ENCODE assay signal across 23 mouse cellular contexts in the genomic region with DNA sequence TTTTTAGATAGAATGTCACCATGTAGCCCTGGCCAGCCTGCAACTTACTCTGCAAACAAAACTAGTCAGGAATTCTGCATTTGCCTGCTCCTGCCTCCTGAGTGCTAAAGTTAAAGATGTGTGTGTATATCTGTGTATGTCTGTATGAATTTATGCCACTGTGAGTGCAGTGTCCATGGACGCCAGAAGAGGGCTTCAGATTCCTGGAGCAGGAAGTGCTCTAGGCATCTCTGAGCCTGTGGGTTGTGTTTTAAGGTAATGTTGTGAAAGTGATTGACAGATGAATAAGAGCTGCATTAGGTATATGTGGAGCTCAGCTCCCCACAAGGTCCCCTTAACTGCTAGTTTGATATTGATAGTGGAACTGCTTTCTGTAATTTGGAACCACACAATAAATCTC. TPM values are rescaled to one million over a fixed set of nuclear protein-coding genes. Genes with fewer than 3 reads are reported as not detected.
"Had no signal": no experiment of that assay in that cellular context is flagged by ENCODE, and none has a peak within 500 bp of the region (broad histone marks: within the 10 kb centered on the region; RNA-seq: fewer than 3 reads in every experiment).

No protein-coding gene starts in this region.

- H3K4me1 ChIP-seq: limb, embryonic 10.5 days; limb, embryonic 13.5 days; liver, embryonic 15.5 days; lung, embryonic 15.5 days; midbrain, embryonic 12.5 days; midbrain, embryonic 15.5 days; neural tube, embryonic 12.5 days; neural tube, embryonic 15.5 days; stomach, embryonic 15.5 days had no signal

- ATAC-seq: liver, embryonic 12.5 days; midbrain, embryonic 15.5 days had no signal

- H3K9ac ChIP-seq: limb, embryonic 13.5 days; liver, embryonic 12.5 days; liver, embryonic 15.5 days; lung, embryonic 15.5 days; midbrain, embryonic 12.5 days; midbrain, embryonic 15.5 days; neural tube, embryonic 12.5 days; neural tube, embryonic 15.5 days; stomach, embryonic 15.5 days had no signal

- H3K27me3 ChIP-seq: limb, embryonic 13.5 days; liver, embryonic 12.5 days; liver, embryonic 15.5 days; lung, embryonic 15.5 days; midbrain, embryonic 12.5 days; midbrain, embryonic 15.5 days; neural tube, embryonic 12.5 days; neural tube, embryonic 15.5 days; stomach, embryonic 15.5 days had no signal

- DNase-seq: kidney, adult 2 months; kidney, postnatal 36 days; liver; lung, adult 18-20 months; lung, postnatal 10 days; lung, postnatal 4 days; right cerebral cortex, adult 18-20 months; right cerebral cortex, postnatal 14 days; spleen, adult 18-20 months; thymus, postnatal 25 days had no signal

- H3K4me2 ChIP-seq: limb, embryonic 13.5 days; liver, embryonic 12.5 days; liver, embryonic 15.5 days; lung, embryonic 15.5 days; midbrain, embryonic 12.5 days; midbrain, embryonic 15.5 days; neural tube, embryonic 12.5 days; neural tube, embryonic 15.5 days; stomach, embryonic 15.5 days had no signal

- H3K36me3 ChIP-seq: limb, embryonic 10.5 days; limb, embryonic 13.5 days; liver, embryonic 12.5 days; liver, embryonic 15.5 days; lung, embryonic 15.5 days; midbrain, embryonic 12.5 days; midbrain, embryonic 15.5 days; neural tube, embryonic 12.5 days; neural tube, embryonic 15.5 days; stomach, embryonic 15.5 days had no signal

- H3K4me3 ChIP-seq: limb, embryonic 10.5 days; limb, embryonic 13.5 days; liver, embryonic 12.5 days; liver, embryonic 15.5 days; lung, embryonic 15.5 days; midbrain, embryonic 12.5 days; midbrain, embryonic 15.5 days; neural tube, embryonic 12.5 days; neural tube, embryonic 15.5 days; stomach, embryonic 15.5 days had no signal

- H3K9me3 ChIP-seq: limb, embryonic 10.5 days; limb, embryonic 13.5 days; liver, embryonic 15.5 days; lung, embryonic 15.5 days; midbrain, embryonic 12.5 days; midbrain, embryonic 15.5 days; neural tube, embryonic 12.5 days; neural tube, embryonic 15.5 days; stomach, embryonic 15.5 days had no signal

- H3K27ac ChIP-seq: kidney, postnatal 0 days; limb, embryonic 10.5 days; limb, embryonic 13.5 days; liver, embryonic 12.5 days; liver, embryonic 15.5 days; lung, embryonic 15.5 days; midbrain, embryonic 12.5 days; midbrain, embryonic 15.5 days; neural tube, embryonic 12.5 days; neural tube, embryonic 15.5 days; stomach, embryonic 15.5 days had no signal

RNA-seq across cellular contexts. Expression of gene Timm8a2, which starts 0.7 kb away (rescaled TPM):
- polyA plus RNA-seq: intestine, postnatal 0 days; kidney, adult 2 months; kidney, embryonic 14.5 days; kidney, postnatal 0 days; limb, embryonic 10.5 days; limb, embryonic 13.5 days; liver, embryonic 12.5 days; liver, embryonic 15.5 days; lung, embryonic 15.5 days; midbrain, embryonic 12.5 days; midbrain, embryonic 15.5 days; neural tube, embryonic 12.5 days; neural tube, embryonic 15.5 days; stomach, embryonic 15.5 days had no signal
